Mouse (Mus musculus): Measurements from ENCODE around the gene Tcf7.

The Tcf7 gene

DNA sequence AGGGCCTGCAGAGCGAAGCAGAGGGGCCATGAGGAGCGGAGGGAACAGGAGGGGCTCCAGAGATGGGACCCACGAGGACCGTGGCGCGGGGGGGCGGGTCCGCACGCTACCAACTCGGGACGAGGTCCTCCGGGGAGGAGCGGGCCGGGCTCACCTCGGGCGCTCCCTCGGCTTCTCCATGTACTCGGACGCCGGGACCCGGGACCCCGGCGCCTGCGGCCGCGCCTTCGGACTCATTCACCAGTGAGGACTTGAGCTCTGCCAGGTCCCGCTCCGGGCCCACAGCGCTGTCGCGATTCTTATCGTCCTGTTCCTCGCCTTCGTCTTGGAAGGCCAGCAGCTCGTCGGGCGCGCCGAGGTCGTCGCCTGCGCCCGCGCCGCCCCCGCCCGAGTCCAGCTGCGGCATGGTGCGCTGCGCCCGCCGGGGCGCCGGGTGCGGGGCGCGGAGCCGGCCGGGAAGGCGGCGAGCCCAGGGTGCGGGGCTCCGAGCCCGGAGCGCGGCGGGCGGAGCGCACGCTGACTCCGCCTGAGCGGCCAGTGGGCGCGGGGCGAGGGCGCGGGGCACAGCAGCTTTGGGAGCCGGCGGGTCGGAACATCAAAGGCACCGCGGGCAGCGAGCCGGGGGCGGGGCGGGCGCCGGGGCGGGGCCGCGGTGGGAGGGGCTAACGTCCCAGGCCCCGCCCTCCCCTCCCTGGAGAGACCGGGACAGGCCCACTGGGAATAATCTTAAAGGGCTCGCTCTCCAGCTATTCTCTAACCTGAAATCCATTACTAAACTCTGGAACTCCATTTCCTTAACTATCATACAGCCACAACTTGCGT is at the start of gene Tcf7:
Gene Tcf7, minus strand, starts transcription at position 241 of the 822 bp plus-strand sequence.
- DNase-seq (ENCODE audit: low spot score in 2 of 2) = peak; percentile 44 to 53

DNA sequence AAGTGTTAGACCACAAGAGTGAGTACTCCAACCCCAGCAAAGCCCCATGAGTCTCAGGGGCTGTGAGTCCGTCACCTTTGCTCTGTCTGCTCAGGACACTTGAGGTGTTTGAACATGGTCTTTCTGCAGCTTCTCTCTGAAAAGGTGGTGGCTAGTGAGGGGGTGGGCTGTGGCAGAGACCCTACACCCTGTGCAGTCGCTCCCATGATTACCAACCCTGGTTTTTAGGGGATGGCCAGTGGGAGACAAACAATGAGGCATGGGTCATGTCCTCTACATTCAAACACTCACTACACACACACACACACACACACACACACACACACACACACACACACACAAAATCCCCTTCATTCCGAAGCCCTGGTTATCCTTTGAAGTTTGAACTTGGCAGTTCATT is 44.5 kb upstream of the Tcf7 start:
- DNase-seq (ENCODE audit: low spot score in 2 of 2) = no peak

DNA sequence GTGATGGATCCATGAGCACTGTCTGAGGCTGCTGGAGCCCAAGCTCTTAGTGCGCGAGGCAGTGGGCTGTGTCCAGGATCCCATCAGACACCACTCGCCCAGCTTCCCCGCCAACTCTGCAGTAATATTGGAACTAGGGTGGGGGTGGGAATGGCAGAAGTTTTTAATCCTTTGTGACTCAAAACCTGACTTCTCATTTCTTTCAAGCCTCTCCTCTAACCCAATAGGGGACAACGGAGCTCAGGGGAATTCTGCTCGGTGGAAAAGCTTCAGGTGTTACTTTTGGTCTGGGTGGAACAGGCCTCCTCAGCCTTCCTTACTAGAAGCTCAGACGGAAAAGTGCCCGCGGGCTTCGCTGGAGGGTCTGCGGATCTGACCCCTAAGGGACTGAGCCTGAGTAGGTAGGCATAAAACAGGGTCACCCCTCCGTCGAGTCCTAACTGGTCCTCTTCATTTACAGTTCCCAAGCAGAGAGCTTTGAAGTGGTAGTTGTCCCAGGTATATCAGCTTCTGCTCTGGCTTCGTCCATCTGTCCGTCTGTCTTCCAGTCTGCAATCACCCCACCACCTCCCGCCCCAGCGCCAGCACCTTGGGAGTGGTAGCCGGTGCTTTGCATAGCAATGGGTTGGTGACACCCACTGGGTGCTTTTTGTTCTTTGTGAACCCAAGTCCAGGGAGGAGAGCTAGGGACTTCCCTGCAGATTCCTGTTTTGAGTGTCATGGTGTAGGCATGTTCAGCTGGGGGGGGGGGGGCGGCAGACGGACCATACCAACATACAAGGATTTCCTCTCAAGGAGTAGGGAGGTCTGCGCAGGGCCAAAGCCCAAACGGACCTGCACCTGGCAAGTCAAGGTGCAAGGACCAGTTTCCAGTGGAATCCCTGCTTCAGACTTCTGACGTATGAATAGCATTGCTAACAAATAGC is 41.9 kb upstream of the Tcf7 start:
- no peak for DNase-seq (ENCODE audit: low spot score in 2 of 2)

DNA sequence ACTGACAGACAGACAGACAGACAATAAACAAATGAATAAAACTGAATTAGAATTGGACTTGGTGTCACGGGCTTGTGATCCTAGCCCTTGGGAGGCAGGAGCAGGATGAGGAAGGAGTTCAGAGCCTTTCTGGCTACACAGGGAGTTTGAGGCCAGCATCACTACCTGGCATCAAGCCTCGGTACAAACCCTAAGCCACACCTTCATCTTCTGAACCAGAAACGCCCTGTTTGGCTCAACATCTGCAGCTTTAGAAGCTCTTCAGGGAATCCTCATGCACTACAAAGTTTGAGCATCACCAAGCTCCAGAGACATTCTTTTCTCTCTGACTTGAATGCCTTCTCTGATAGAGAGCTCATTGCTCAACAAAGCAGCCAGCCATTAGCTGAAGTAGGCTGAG is 38.7 kb upstream of the Tcf7 start:
- no peak for DNase-seq (ENCODE audit: low spot score in 2 of 2)

DNA sequence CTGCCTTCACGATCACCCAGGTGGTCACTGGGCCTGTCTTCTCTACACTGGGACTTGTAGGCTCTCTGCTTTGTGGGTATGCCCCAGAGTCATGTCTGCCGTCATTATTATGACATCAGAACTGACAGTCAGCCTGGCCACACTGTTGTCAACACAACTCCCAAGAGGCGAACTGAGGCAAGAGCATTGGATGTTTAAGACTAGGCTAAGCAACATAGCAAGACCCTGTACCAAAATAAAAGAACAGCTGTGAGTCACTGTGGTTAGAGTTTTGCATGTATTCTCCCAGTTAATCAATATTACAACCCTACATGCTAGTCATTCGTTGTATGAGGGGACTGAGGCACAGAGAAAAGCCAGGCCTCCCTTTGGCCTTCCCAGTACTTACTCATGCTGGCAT is 37.7 kb upstream of the Tcf7 start:
- DNase-seq (ENCODE audit: low spot score in 2 of 2) = no peak

DNA sequence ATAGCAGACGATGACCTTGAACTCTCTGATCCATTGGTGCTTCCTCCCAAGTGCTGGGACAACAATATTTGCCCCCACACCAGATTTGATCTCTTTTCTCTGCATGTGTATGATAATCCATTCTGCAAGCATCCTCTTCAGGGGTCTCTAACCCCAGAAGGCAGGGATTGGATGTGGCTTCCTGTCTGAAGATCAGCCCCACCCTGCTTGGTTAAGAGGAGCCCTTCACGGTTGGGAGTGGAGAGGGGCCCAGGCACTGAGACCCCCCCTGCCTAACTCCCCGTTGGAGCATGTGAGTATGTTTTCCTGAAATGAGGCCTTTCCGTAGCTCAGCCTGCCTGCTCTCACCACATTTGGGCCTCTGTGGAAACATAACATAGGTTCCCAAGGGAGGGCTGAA is 36.9 kb upstream of the Tcf7 start:
- no peak for DNase-seq (ENCODE audit: low spot score in 2 of 2)

DNA sequence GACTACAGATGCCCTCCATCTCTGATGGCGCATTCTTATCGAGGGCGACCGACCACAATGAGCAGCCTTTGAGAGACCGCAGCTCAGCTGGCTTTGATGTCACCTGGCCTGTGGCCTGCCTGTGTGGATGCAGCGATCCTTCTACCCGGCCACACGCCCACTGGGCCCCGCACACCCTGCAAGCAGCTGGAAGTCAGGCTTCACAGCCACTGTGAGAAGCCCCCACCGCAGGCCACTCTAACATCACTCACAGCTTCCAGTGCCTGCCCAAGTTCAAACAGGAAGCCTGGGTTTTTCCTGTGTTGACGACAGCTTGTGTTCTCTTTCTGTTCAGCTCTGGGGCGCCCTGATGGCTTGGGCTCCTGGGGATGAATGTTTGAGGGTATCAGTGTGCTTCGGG is 35.6 kb upstream of the Tcf7 start:
- no peak for DNase-seq (ENCODE audit: low spot score in 2 of 2)

DNA sequence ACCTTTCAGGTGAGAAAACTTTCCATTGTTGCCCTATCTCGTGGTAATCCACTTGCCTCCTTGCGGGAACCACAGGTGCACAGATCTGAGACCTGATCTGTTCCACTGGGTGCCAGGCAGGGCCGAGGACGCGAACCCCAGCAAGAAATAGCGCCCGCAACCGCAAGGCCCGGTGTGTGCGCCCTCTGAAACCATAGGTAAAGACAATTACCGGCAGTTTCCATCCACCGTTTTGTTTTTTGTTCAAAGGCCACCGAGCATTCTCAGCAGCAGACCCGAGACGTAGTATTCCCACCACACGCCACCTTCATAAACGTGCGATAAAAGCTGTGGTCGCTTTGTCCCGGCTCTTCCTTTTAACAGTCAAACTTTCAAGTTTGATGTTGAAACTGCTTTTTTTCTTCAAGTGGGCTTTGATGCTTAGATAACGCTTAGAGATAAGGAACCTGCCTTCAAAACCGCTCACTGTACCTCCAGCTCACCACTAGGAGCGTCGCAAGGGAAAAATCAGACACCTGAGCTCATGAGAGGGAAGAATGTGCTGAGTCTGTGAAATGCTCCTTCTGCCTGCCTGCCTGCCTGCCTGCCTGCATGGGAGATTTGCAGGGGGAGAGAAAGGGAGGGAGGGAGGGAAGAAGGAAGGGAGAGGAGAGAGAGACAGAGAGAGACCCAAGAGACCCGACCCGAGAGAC is 31.4 kb upstream of the Tcf7 start:
- DNase-seq (ENCODE audit: low spot score in 2 of 2) = no peak

DNA sequence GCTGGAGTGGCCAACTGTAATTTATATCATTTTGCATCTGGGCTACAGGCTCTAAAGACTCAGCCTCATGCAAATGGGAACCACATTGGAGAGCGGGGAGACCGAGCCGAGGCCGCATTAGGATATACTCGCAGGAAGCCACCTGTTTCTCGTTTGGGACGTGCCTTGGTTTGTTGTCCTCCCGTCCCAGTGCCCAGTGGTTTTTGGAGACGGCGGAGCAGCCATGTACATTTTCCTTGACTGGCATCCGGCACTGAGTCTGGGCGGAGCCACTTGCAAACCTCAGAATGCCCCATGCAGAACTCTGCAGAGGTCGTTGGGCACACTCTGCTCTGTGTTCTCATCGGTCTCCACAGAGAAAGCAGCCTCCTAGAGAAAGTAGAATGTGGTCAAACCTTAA is 27.9 kb upstream of the Tcf7 start:
- DNase-seq (ENCODE audit: low spot score in 2 of 2) = no peak

DNA sequence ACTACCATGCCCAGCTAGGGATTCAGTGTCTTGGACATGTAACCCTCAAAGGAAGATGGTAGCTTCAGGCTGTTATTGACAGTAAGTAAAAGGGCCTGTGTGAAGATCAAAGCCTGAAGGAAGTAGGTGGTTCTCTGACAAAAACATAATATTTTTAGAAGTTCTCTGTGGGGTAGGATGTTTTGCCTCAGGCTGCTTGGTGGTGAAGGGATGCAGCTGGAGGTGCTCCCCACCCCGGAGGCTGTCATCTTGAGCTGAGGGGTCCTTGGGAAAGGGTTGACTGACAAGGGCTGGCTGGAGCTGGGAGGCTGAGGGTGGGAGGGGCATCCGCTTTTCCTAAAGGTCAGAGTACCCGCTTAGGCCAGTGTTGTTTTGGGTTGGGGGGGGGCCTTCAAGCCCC is 26.7 kb upstream of the Tcf7 start:
- no peak for DNase-seq (ENCODE audit: low spot score in 2 of 2)

DNA sequence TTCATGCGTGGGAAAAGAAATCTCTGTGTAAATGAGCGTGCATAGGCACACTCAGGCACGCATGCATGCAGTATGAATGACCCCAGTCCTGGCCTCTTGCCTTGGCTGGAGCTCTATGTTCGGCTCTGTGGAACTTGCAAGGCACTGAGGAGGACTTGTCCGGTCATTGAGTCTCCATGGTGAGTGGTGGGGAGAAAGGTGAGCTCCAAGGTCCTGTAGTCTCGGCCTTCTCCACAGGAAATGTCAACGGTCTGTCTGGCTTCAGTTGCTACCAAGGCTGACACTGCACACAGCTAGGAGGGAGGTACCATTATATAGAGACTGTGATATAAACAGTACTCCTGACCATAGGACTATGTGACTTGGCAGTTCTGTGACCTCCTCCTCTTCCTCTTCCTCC is 23.6 kb upstream of the Tcf7 start:
- DNase-seq (ENCODE audit: low spot score in 2 of 2) = no peak

DNA sequence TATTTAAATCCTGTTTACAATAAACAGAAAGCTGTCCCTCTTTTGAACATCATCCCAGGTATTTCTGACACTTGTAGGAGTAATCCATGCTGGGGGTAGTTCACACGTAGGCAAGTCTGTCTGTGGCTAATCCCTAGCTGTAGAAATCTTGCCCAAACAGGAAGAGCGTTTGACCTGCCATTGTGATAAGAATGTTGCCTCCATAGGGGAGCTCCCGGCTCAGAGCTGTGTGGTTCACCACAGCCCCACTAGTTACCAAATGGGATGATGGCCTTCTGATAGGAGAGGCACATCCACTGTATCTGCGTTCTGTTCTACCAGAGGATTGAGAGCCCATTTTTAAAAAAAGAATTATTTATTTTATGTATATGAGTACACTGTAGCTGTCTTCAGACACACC is 22.5 kb upstream of the Tcf7 start:
- no peak for DNase-seq (ENCODE audit: low spot score in 2 of 2)

DNA sequence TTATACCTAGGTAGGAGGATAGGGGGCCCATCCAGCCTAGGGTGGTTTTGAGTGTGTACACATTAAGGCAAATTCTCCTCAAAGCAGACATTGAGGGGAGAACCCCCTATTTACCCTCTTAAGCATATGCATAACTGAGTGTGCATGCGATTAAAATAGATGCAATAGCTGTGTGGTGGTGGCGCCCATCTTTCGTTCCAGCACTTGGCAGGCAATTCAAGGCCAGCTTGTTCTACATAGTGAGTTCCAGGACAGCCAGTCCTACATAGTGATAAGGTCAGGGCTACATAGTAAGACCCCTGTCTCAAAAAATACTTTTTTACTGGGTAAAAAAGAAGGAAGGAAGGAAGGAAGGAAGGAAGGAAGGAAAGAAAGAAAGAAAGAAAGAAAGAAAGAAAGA is 19.9 kb upstream of the Tcf7 start:
- DNase-seq (ENCODE audit: low spot score in 2 of 2) = no peak

DNA sequence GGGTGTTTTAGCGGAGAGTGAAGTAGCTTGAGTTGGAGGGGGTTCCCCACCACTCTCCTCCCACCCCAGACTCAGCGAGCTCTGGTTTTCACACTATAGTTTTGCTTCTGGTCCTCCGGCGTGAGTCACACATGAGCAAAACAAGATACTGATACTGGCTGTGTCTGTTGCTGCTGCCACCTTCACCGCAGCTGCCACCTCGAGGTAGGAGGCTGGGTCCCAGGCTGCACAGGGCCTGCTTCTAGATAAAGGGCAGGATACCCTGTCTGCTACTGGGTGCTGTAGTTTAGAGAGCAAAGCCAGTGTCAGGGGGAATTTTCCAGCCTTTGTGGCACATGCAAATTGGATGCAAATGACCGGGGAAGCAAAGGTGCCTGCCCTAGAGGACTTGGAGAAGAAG is 16.9 kb upstream of the Tcf7 start:
- no peak for DNase-seq (ENCODE audit: low spot score in 2 of 2)

DNA sequence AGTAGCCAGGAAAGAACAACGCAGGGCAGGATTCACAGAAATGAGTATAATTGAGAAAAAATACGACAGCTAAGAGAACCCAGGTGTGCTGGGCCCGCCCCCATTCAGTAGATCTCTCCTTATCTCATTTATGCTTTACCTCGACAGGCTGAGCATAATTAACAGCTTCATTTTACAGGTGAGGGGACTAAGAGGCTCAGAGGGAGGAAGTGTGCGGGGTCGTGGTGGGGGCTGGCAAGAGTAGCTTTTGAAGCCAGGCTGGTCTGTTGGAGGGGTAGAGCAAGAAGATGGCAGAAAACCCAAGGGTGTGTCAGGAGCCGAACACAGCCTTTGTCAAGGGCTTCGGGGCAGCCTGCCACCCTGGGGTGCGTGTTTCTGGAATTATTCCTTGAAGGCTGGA is 16.1 kb upstream of the Tcf7 start:
- DNase-seq (ENCODE audit: low spot score in 2 of 2) = no peak

DNA sequence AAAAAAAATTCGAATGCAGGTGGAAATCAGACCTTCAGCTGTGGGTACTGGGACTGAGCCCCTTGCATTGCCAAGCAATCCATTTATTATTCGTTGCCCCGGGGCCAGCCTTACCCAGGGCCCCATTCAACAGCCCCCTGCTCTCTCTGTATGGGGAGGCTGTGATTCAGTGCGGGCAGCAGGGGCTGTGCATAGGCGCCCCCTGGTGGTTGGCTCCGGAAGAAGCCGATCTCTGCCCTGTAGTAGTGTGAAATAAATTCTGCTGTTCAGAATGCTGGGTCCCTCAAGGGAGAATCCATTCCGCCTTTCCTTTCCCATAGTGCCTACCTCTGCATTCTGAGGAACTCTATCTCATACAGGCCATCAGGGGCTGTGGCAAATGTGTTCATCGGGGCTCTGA is 14.5 kb upstream of the Tcf7 start:
- DNase-seq (ENCODE audit: low spot score in 2 of 2) = peak; percentile 62 to 70

DNA sequence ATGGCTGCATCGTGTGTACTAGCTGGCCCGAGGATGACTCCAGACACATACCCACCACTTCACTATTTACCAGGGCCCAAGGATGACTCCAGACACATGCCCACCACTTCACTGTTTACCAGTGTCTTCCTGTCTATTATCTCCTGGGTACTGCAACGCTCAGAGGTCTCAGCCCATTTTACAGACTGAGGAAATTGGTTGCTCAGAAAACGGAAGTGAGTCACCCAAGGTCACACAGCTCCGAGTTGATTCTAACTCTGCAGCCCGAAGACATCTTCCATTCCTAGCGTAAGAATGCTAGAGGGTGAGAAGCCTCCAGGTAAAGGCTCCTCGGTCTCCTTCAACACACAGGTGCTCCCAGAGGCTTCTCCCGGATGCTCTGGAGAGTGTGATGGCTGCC is 11.3 kb upstream of the Tcf7 start:
- DNase-seq (ENCODE audit: low spot score in 2 of 2) = no peak

DNA sequence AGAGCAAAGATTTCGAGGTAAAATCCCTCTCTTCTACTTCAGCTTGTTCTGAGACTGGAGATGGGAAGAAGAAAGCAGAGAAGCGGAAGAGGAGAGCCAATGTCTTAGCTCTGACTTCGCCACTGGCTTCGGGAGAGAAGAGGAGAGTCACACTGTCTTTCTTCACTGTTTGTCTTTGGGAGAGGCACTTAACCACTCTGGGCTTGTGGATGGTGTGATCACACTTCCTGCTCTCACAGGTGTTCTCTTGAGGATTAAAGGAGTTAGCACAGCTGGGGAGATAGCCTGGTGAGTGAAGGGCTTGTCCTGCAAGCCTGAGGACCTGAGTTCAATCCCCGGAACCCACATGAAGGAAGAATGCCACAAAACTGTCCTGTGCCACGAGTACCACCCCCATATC is 10.1 kb upstream of the Tcf7 start:
- DNase-seq (ENCODE audit: low spot score in 2 of 2) = no peak

DNA sequence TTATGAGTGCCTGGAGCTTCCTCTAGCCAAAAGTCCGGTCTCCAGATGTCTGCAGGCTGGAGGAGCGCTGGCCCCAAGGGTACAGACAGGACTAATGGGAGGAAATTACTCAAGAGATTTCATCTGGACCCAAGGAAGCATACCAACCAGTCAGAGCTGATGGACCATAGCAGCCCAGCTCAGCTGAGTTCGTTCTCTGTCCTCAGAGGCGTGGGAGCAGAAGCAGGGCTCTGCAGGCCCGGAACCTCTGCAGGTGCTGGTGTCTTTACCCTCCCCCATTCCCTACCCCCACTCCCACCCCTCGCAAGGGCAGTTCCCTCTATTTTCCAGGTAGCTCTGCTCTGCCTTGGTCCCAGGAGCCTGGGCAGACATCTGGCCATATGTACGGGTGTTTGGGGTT is 9.5 kb upstream of the Tcf7 start:
- DNase-seq (ENCODE audit: low spot score in 2 of 2) = no peak

DNA sequence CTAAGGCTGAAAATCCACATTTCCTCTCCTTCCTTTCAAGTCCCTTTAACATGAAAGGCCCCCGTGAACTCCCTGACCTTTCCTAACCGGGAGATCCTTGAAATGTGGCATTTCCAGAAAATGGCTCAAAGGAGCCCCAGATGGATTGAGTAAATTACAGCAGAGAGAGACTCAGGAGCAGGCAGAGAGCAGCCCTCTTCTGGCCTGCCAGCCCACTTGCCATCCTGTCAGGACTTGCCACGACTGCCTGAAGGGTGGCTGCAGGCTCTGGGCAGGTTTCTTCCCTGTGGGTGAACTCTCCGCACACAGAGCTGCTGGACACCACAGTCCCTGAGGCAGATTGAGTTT is 4.1 kb upstream of the Tcf7 start:
- DNase-seq (ENCODE audit: low spot score in 2 of 2) = no peak

DNA sequence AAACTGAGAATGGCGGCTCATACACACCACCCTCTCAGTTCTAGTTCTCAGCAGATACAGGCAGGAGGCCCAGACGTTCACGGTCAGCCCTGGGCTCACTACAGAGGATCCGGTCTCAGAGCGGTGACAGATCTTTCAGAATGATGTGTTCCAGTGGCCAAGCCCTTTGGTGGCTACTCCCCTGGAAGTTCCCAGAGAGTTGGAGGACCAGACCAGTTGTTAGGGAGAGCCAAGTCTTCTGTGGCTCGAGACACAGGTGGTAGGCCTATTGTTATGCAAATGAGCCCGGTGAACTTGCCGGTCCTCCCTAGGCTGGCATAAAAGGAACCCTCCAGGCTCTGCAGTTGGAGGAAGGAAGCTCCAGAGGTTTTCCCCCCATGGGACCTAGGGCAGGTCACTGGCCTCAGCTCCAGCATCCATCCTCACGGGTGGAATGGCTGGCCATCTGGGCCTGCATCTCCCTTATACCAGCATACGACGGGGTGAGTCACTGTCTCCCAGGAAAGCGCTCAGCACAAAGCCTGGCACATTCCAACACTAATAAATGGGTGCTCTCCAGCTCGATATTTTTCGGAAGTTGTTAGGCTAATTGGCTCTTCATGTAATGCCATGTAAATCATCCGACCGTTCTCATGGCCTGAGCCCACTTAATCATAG is 3.6 kb upstream of the Tcf7 start:
- DNase-seq (ENCODE audit: low spot score in 2 of 2) = no peak

Measured in urinary bladder, adult 18-20 months (tissue).